Mouse (Mus musculus): ENCODE data around the gene Tsnax. TPM values are rescaled to one million over a fixed set of nuclear protein-coding genes. Genes with fewer than 3 reads are reported as not detected.
A peak's percentile ranks its signal among the peaks of the same experiment; 100 is the strongest.

Tsnax gene
- polyA plus RNA-seq, 1 experiment from 2014 or later: 71.4 TPM

DNA sequence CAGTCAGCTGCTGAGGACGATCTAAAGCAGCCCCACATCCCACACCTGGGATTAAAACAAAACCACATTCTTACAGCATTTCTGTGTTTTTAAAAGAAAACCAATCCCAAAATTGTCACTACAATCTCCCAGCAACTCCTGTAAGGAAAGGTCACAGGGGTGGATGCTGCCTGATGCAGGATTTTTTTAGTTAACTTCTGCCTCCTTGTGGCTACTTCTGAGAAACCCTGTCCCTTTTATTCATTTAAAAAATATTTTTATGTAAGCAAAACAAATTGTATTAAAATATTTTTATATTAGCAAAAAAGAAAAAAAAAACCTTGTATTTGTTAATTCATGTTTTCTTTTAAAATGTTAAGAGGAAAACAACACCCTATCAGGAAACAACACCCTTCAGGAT, 33.0 kb downstream of the Tsnax start:
- Histone ChIP-seq H3K4me1 (no peaks in the 10 kb centered on the region), H3K27me3 (replicated peaks) (peaks cover 4% of the 10 kb centered on the region; the same call in 1 of the 2 replicates), H3K36me3 (no peaks in the 10 kb centered on the region), H3K4me3 (no peak overlapping the region), H3K4me2 (no peak overlapping the region), H3K27ac (no peak overlapping the region), H3K9ac (no peak overlapping the region), H3K9me3 (replicated peaks) (no peaks in the 10 kb centered on the region)
- ATAC-seq: no peak
- 49% methylated on average over 1 of the region's 1 CpGs for whole genome bisulfite sequencing (ENCODE audit: insufficient replicate concordance)

DNA sequence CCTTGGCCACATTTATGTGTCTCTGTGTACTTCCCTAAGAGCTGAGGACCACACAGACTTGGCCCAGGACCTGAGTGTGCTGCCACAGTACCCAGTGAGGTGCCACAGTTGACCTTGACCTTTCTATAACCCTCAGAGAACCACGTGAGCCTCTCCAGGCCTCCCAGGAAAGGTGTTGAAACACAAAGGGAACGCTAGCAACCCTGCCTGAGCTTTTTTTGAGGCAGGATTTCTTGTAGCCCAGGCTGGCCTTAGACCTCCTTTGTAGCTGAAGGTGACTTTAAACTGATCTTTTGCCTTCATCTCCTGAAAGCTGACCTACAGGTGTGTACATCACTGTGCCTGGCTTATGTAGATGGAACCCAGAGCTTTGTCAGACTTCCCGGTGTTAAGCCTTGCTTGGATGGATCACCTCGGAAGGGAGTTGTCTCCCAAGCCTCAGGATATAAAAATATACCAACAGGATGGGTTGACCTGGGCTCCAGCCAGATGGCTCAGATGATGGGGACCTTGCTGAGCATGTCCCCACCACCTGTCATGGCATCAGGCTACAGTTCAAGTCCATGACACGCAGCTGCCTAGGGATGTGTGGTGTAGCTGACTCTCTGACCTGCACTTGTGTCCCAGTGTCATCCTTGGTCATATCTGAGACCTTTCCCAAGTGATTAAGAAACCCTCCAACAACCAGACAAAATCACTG, 36.4 kb downstream of the Tsnax start:
- Histone ChIP-seq H3K4me3 (no peak overlapping the region), H3K4me2 (no peak overlapping the region), H3K9ac (no peak overlapping the region), H3K27ac (no peak overlapping the region), H3K9me3 (replicated peaks) (no peaks in the 10 kb centered on the region), H3K4me1 (no peaks in the 10 kb centered on the region), H3K27me3 (replicated peaks) (peaks cover 35% of the 10 kb centered on the region), H3K36me3 (no peaks in the 10 kb centered on the region)
- ATAC-seq: no peak
- WGBS (ENCODE audit: insufficient replicate concordance): 57% methylated on average over 5 of the region's 5 CpGs

DNA sequence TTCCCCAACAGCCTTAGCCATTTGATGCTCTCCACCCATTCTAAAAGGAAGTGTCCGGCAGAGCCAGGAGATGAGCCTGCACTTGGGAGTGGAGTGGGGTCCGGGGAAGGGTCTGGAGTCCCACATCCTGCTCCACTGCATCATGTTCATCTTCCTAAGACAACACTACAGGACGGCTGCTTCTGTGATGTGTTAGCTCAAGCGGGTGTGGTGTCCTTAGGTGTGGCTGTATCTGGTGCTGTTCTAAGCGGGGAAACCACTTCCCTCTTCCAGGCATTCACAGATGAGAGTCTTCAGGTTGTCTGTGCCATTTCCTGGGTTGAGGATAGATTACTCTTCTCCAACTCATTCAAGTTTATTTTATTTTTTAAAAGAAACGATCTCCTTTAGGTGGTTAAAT, 37.0 kb downstream of the Tsnax start:
- WGBS (ENCODE audit: insufficient replicate concordance): 47% methylated on average over 6 of the region's 6 CpGs
- Histone ChIP-seq H3K36me3 (no peaks in the 10 kb centered on the region), H3K27ac (no peak overlapping the region)

DNA sequence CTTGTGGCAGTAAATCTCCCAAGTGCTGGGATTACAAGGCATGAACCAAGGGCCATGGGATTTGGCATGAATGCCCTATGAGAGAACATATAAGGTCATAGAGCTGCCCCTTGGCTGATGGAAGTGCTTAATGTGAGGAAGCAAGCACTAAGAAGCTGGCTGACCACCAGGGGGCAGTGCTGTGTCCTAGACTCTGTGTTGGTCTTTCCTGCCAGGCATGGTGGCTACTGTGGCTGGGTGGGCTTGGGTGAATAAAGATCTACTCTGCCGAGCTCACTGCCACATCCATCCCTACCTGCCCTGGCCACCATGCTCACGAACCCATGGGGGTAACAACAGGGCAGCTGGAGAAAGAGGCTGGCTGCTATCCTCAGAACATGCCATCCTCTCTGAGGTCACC, 39.2 kb downstream of the Tsnax start:
- Histone ChIP-seq H3K27me3 (replicated peaks) (peaks cover 52% of the 10 kb centered on the region), H3K27ac (no peak overlapping the region), H3K4me3 (no peak overlapping the region), H3K9ac (no peak overlapping the region), H3K9me3 (replicated peaks) (no peaks in the 10 kb centered on the region), H3K4me1 (no peaks in the 10 kb centered on the region), H3K4me2 (no peak overlapping the region), H3K36me3 (no peaks in the 10 kb centered on the region)
- 27% methylated on average over 2 of the region's 2 CpGs for WGBS (ENCODE audit: insufficient replicate concordance)
- ATAC-seq: no peak

More for the DNA sequence above, 37.0 kb downstream of the Tsnax start:
- no peak for ATAC-seq
- no peak overlapping the region for H3K9ac ChIP-seq
- H3K4me1 ChIP-seq: no peaks in the 10 kb centered on the region
- no peak overlapping the region for H3K4me2 ChIP-seq
- peaks cover 42% of the 10 kb centered on the region for H3K27me3 ChIP-seq (replicated peaks)
- H3K9me3 ChIP-seq (replicated peaks): no peaks in the 10 kb centered on the region
- H3K4me3 ChIP-seq: no peak overlapping the region

GRCm38 (mm10) chr8:125053505-125054435, 41.0 kb downstream of the Tsnax start, which contains the start of gene Disc1:
Gene Disc1 (plus strand): TSS chr8:125054195.
- H3K4me3 ChIP-seq: peak within 1 kb of the TSS; percentile 57
- no peaks in the 10 kb centered on the region for H3K4me1 ChIP-seq
- peak within 1 kb of the TSS; percentile 70 for H3K4me2 ChIP-seq
- 0 out of 2 replicates have a peak within 1 kb of the TSS, but pooled peaks have one; percentile 56 for H3K27ac ChIP-seq
- 0 out of 2 replicates have a peak, but pooled peaks have one; percentile 32 for ATAC-seq
- no peaks in the 10 kb centered on the region for H3K36me3 ChIP-seq
- WGBS (ENCODE audit: insufficient replicate concordance): 1% methylated on average over 59 of the region's 65 CpGs
- H3K27me3 ChIP-seq (replicated peaks): peaks cover 52% of the 10 kb centered on the region
- no peaks in the 10 kb centered on the region for H3K9me3 ChIP-seq (replicated peaks)
- H3K9ac ChIP-seq: peak within 1 kb of the TSS; percentile 46; the same call in 1 of the 2 replicates

DNA sequence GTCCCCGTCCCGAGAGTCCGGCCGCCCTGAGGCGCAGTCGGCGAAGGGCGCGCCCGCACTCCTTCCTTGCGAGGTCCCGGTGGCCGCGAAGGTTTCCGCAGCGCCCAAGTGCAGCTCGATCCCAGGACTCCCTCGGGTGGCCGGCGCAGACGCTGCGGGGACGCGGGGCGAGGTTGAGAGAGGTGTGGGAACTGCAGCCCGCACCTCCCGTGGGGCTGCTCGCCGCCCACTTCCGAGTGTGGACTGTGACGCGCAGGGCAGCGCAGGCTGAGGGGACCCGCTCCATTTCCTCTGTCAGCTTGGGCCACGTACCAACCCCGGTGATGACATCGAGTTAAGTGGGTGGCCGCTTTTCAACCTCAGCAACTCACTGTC, 41.6 kb downstream of the Tsnax start:
- under 1% methylated on average over 30 of the region's 38 CpGs for WGBS (ENCODE audit: insufficient replicate concordance)
- peaks cover 52% of the 10 kb centered on the region for H3K27me3 ChIP-seq (replicated peaks)

DNA sequence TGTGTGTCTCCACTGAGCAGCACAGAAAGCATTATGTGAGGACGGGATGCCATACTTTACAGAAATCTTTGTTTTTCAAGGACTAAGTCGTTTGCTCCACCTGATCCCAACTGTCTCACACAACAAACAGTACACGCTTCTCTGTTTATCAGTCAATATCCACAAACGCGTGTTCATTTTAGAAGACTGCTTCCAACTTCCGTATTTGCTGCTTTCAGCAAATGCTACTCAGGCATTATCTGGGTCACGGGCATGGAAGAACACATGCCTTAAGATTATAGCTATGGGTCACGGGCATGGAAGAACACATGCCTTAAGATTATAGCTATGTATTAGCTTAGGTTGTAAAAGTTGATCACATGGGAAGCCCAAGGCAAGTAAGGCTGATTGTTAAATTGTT, 48.1 kb downstream of the Tsnax start:
- Histone ChIP-seq H3K36me3 (no peaks in the 10 kb centered on the region), H3K27me3 (replicated peaks) (no peaks in the 10 kb centered on the region), H3K4me3 (no peak overlapping the region), H3K9ac (no peak overlapping the region), H3K4me2 (no peak overlapping the region), H3K9me3 (replicated peaks) (no peaks in the 10 kb centered on the region), H3K4me1 (no peaks in the 10 kb centered on the region), H3K27ac (no peak overlapping the region)
- ATAC-seq: no peak
- WGBS (ENCODE audit: insufficient replicate concordance): 73% methylated on average over 8 of the region's 8 CpGs

More for the DNA sequence above, 41.6 kb downstream of the Tsnax start:
- no peak for ATAC-seq
- Histone ChIP-seq H3K9me3 (replicated peaks) (no peaks in the 10 kb centered on the region), H3K36me3 (no peaks in the 10 kb centered on the region), H3K4me2 (peak overlapping the region; percentile 70), H3K27ac (0 out of 2 replicates have a peak overlapping the region, but pooled peaks have one; percentile 56), H3K4me1 (no peaks in the 10 kb centered on the region), H3K9ac (peak overlapping the region; percentile 46; the same call in 1 of the 2 replicates), H3K4me3 (peak overlapping the region; percentile 57)

- H3K4me3 ChIP-seq: no peak overlapping the region
- H3K27me3 ChIP-seq (replicated peaks): no peaks in the 10 kb centered on the region
- no peak overlapping the region for H3K9ac ChIP-seq
- H3K4me1 ChIP-seq: peaks cover 11% of the 10 kb centered on the region; the same call in 1 of the 2 replicates
- H3K27ac ChIP-seq: no peak overlapping the region
- no peak overlapping the region for H3K4me2 ChIP-seq
- H3K36me3 ChIP-seq: no peaks in the 10 kb centered on the region
- H3K9me3 ChIP-seq (replicated peaks): no peaks in the 10 kb centered on the region
- 64% methylated on average over 6 of the region's 6 CpGs for WGBS (ENCODE audit: insufficient replicate concordance)
- ATAC-seq: no peak
These were observed 52.8 kb downstream of the Tsnax start for GRCm38 (mm10) chr8:125065596-125065995.

GRCm38 (mm10) chr8:125066913-125067595, 54.3 kb downstream of the Tsnax start:
- H3K9ac ChIP-seq: no peak overlapping the region
- peak overlapping the region; percentile 50 for H3K4me2 ChIP-seq
- no peak overlapping the region for H3K4me3 ChIP-seq
- peak overlapping the region; percentile 51; the same call in 1 of the 2 replicates for H3K27ac ChIP-seq
- H3K9me3 ChIP-seq (replicated peaks): no peaks in the 10 kb centered on the region
- no peaks in the 10 kb centered on the region for H3K36me3 ChIP-seq
- peak; percentile 41; the same call in 1 of the 2 replicates for ATAC-seq
- WGBS (ENCODE audit: insufficient replicate concordance): 11% methylated on average over 12 of the region's 12 CpGs
- H3K4me1 ChIP-seq: peaks cover 11% of the 10 kb centered on the region; the same call in 1 of the 2 replicates
- H3K27me3 ChIP-seq (replicated peaks): no peaks in the 10 kb centered on the region

GRCm38 (mm10) chr8:125067596-125067960, 54.8 kb downstream of the Tsnax start:
- whole genome bisulfite sequencing (ENCODE audit: insufficient replicate concordance): 22% methylated on average over 9 of the region's 9 CpGs
- Histone ChIP-seq H3K9ac (no peak overlapping the region), H3K27ac (peak overlapping the region; percentile 51; the same call in 1 of the 2 replicates), H3K9me3 (replicated peaks) (no peaks in the 10 kb centered on the region), H3K4me1 (peaks cover 11% of the 10 kb centered on the region; the same call in 1 of the 2 replicates), H3K4me3 (no peak overlapping the region), H3K36me3 (no peaks in the 10 kb centered on the region), H3K27me3 (replicated peaks) (no peaks in the 10 kb centered on the region), H3K4me2 (peak overlapping the region; percentile 50)
- ATAC-seq: peak; percentile 56; the same call in 1 of the 2 replicates

GRCm38 (mm10) chr8:125068146-125068905, 55.5 kb downstream of the Tsnax start:
- Histone ChIP-seq H3K36me3 (no peaks in the 10 kb centered on the region), H3K9me3 (replicated peaks) (no peaks in the 10 kb centered on the region), H3K27ac (peak overlapping the region; percentile 51; the same call in 1 of the 2 replicates), H3K4me2 (no peak overlapping the region), H3K4me3 (no peak overlapping the region), H3K27me3 (replicated peaks) (no peaks in the 10 kb centered on the region), H3K4me1 (peaks cover 11% of the 10 kb centered on the region; the same call in 1 of the 2 replicates), H3K9ac (no peak overlapping the region)
- ATAC-seq: no peak
- WGBS (ENCODE audit: insufficient replicate concordance): 57% methylated on average over 6 of the region's 6 CpGs

Data from liver, embryonic 12.5 days (tissue).